Mouse (Mus musculus) liver, adult 2 months (tissue): ENCODE data around the gene Tnf.

ENCODE experiments used
- CTCF ChIP-seq: fragments of 200-500 bp; IDR thresholded peaks from 2 replicates; pipeline ENCODE4 v1.5.1; 2011; ENCODE audit warnings: low read depth, low read length, control low read depth
- POLR2A ChIP-seq: fragments of 200-500 bp; IDR thresholded peaks from 2 replicates; pipeline ENCODE4 v1.6.1; 2011; ENCODE audit warnings: low read length, control low read depth; ENCODE audit not compliant: insufficient read depth; ENCODE audit errors: extremely low read depth

DNA sequence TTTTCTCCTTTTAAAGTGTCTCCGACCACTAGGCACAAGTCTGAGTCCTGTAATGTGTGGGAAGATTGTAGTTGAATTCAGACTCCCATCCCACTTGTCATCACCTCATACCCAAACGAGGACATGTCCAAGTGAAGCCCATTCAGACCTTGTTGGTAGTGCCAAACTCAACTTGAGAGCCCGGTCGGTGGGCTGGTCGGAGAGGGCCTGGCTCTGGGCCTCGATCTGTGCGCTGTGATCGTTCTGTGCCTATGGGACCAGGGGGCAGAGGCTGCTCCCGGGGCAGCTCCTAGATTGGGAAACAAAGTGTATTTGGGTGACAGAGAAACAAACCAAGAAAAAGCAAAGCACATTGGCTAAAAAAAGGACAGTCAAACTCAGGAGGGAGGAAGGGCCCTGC lies 48.7 kb downstream of the Tnf start:
- TF ChIP-seq POLR2A = no peak
- no peak for TF ChIP-seq CTCF
